9 mouse cellular contexts compared by ENCODE assay signal in genomic region chr4:100407261-100407874, GRCm38 (mm10).
DNase-seq lines count a peak whose midpoint lies in the region; ATAC-seq and TF ChIP-seq lines count a peak whose summit lies in the region.
"Had no signal": no experiment of that assay in that cellular context is flagged by ENCODE, and none has a peak within 500 bp of the region (broad histone marks: within the 10 kb centered on the region; RNA-seq: fewer than 3 reads in every experiment).

No protein-coding gene starts in this region.

- DNase-seq in Patski (ENCODE audit: low read depth, low spot score) = no peak
- peak; percentile 24 to 45 for DNase-seq in adrenal gland, postnatal 4 days (ENCODE audit: low spot score in 2 of 2)
- peak; percentile 82 to 88 for DNase-seq in heart, postnatal 10 days
- DNase-seq in layer of hippocampus, adult 11-12 months (ENCODE audit: low spot score) = peak; percentile 87
- peak; percentile 67 for DNase-seq in skeletal muscle tissue, adult 2 months (ENCODE audit: low read depth, low spot score)

- no peak for ATAC-seq in Patski
- ATAC-seq in embryonic facial prominence, embryonic 12.5 days (ENCODE audit: insufficient number of reproducible peaks, insufficient read depth, low FRiP score, low TSS enrichment) = no peak
- peak; percentile 51; the same call in 1 of the 2 replicates for ATAC-seq in lung, embryonic 16.5 days (ENCODE audit: low read depth)
- ATAC-seq in erythroblast, adult 5-6 weeks (replicated peaks; ENCODE audit: low FRiP score, poor library complexity, severe bottlenecking) = no peak

- no peaks in the 10 kb centered on the region for H3K9me3 ChIP-seq in embryonic facial prominence, embryonic 12.5 days
- H3K9me3 ChIP-seq in lung, embryonic 16.5 days (ENCODE audit: control insufficient read depth, low read length) = no peaks in the 10 kb centered on the region
- H3K9me3 ChIP-seq: midbrain, embryonic 12.5 days had no signal

- H3K27ac ChIP-seq in embryonic facial prominence, embryonic 12.5 days = peak overlapping the region; percentile 37
- peak overlapping the region; percentile 29; the same call in 1 of the 2 replicates for H3K27ac ChIP-seq in lung, embryonic 16.5 days (ENCODE audit: low read length)
- H3K27ac ChIP-seq: midbrain, embryonic 12.5 days had no signal

- H3K4me2 ChIP-seq in embryonic facial prominence, embryonic 12.5 days (replicated peaks) = no peak overlapping the region
- H3K4me2 ChIP-seq in lung, embryonic 16.5 days (ENCODE audit: low read depth, low read length) = peak overlapping the region; percentile 32
- H3K4me2 ChIP-seq: midbrain, embryonic 12.5 days had no signal

- CTCF ChIA-PET in Patski (lab: Charles Lee) = interaction anchor here (0.8 to 2.4 kb wide), 7 partner anchors 9 to 379 kb away, joined by 3 to 7 read pairs (median 3); partner anchors contain the start of gene Ror1

- H3K27me3 ChIP-seq in Patski = no peaks in the 10 kb centered on the region
- no peaks in the 10 kb centered on the region for H3K27me3 ChIP-seq in embryonic facial prominence, embryonic 12.5 days
- H3K27me3 ChIP-seq in lung, embryonic 16.5 days (ENCODE audit: control insufficient read depth, insufficient read depth, low read depth, low read length) = no peaks in the 10 kb centered on the region
- H3K27me3 ChIP-seq: midbrain, embryonic 12.5 days had no signal

- intact Hi-C loops in heart, postnatal 10 days (cut with DNase I) = loop anchor here (1.0 to 5.0 kb wide), 5 partner anchors 125 to 460 kb away; no protein-coding TSS in a partner anchor

- WGBS in embryonic facial prominence, embryonic 12.5 days = 28% methylated on average over 9 of the region's 9 CpGs
- 24% methylated on average over 9 of the region's 9 CpGs for WGBS in lung, embryonic 16.5 days

- H3K4me1 ChIP-seq in embryonic facial prominence, embryonic 12.5 days = peaks cover 18% of the 10 kb centered on the region; the same call in 1 of the 2 replicates
- H3K4me1 ChIP-seq in lung, embryonic 16.5 days (replicated peaks; ENCODE audit: control insufficient read depth, insufficient read depth, low read length) = peaks cover 11% of the 10 kb centered on the region

- no peaks in the 10 kb centered on the region; the same call in 1 of the 2 replicates for H3K36me3 ChIP-seq in embryonic facial prominence, embryonic 12.5 days
- peaks cover 6% of the 10 kb centered on the region for H3K36me3 ChIP-seq in lung, embryonic 16.5 days (ENCODE audit: control insufficient read depth, insufficient read depth, low read length)
- H3K36me3 ChIP-seq: midbrain, embryonic 12.5 days had no signal

- no peak overlapping the region for H3K4me3 ChIP-seq in embryonic facial prominence, embryonic 12.5 days
- H3K4me3 ChIP-seq in lung, embryonic 16.5 days (ENCODE audit: low read length) = no peak overlapping the region
- H3K4me3 ChIP-seq: midbrain, embryonic 12.5 days had no signal

- in situ Hi-C loops in Patski (cut with MboI; ENCODE audit: low pct_unique_long_range_greater_than_20kb) = loop anchor here (5.0 to 10.0 kb wide), 2 partner anchors 310 to 373 kb away; partner anchors contain the start of gene Ror1

- TF ChIP-seq CTCF in Patski (IDR thresholded peaks at IDR 0.05) = peak; percentile 56

- no peak overlapping the region for H3K9ac ChIP-seq in embryonic facial prominence, embryonic 12.5 days
- no peak overlapping the region for H3K9ac ChIP-seq in lung, embryonic 16.5 days (ENCODE audit: low read length)
- H3K9ac ChIP-seq: midbrain, embryonic 12.5 days had no signal

- POLR2A ChIA-PET in Patski (lab: Charles Lee) = no interaction called here
